Mouse (Mus musculus): ENCODE results near the gene Fbll1.
"Not testable (repeated sequence)": the region's sequence is repeated elsewhere in the genome, so short reads cannot be mapped to it uniquely, and the experiment has no call there.

Fbll1 gene

DNA sequence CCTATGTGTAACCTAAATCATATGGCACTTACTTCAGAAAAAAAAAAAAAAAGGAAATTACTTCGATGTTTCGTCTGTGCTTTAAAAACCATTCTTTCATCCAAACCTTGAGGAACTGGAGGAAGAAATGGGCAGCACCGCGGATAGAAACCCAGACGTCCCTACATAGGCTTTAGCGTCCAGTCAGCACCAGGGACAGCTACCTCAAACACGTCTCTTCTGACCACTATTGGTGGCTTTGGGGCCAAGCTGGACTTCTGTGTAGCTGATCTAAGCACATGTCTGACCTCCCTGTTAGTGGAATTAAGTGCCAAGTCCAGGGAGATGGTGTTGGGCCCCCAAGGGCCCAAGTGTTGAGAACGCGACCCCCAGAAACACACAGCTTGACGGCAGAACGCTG, at the start of gene Fbll1:
Fbll1 (minus strand) TSS at position 11 of the 400 bp plus-strand sequence.
- DNase-seq (ENCODE audit: low spot score): peak; percentile 26

DNA sequence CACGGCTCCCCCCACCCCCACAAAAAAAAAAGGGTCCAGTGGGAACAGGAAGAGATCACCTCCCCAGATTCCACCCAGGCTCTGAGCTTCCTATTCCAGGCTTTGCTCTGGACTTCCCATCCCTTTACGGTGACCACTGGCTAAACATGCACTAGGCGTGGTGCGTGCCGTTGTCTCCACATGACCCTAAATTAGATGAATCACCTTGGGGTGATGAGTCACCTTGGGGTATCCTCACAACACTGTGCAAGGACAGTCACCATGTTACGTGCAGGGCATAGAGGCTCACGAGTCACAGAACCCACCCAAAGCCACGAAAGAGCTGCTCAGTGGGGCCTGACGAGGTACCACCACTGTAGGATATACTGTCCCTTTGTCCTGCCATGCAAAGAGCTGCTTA, 45.6 kb upstream of the Fbll1 start:
- DNase-seq (ENCODE audit: low spot score): no peak

DNA sequence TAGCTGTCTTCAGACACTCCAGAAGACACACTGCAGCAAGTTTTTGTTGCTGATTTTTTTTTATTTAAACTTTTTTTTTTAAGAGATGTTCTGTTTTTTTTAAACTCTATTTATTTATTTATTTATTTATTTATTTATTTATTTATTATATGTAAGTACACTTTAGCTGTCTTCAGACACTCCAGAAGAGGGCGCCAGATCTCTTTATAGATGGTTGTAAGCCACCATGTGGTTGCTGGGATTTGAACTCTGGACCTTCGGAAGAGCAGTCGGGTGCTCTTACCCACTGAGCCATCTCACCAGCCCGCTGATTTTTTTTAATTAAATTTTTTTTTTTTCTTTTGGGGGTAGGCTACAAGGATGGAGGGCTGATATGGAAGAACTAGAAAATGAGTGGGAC, 43.9 kb upstream of the Fbll1 start:
- not testable (repeated sequence) for DNase-seq (ENCODE audit: low spot score)

DNA sequence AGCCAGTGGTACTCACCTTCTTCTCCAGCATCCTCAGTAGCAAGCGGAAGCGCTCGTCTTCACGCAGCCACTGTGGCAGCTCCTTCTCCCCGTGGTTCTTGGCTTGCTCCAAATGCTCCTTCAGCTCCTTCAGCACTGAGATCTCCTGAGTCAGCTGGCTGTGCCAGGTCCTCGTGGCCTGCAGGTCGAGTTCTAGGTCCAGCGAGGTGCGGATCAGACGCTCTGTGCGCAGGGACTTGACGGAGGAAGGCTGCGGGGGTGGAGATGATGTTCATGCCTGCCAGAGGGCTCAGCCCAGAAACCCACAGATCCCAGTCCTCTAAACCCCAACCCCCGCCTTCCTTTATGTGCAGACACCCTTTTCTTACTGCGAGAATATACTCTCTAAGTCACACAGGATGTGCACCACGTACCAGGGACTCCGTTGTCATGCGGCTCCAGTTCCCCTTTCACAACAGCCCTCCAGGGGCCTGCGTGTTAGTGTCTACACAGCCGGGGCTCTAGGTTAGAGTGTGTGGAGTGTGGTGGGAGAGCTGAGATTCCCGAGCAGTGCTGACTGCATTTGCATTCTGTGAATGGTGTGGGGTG, 43.1 kb upstream of the Fbll1 start:
- no peak for DNase-seq (ENCODE audit: low spot score)

DNA sequence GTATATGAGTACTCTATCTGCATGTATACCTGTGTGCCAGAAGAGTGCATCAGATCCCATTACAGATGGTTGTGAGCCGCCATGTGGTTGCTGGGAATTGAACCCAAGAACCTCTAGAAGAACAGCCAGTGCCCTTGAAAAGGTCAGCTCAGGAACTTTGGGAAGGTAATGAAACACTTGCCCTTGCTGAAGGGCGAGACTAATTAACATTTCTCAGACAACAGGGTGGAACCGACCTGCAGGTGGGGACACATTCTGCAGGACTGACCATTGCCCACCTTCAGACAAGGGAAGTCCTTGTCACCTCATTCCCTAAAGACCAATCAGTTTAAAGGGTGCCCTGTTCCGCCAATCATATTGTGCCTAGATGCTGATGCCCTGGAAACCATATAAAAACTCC, 42.1 kb upstream of the Fbll1 start:
- not testable (repeated sequence) for DNase-seq (ENCODE audit: low spot score)

DNA sequence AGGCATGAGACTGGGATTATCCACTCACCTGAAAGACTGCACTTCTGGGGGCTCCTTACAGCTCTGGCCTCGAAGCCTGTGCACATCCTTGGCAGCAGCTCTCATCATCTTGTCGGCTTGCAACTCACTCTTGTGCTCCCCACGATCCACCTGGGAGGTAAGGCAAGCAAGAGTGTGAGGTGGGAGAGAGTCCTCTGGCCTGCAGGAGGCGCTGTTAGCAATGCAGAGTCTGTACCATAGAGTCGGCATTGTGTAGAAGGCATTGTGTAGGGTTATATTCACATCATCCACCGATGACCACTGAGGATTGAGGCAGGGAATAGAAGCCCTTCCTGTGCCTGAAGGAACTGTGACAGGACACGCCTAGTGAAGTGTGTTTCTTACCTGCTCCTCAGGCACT, 41.6 kb upstream of the Fbll1 start:
- no peak for DNase-seq (ENCODE audit: low spot score)

DNA sequence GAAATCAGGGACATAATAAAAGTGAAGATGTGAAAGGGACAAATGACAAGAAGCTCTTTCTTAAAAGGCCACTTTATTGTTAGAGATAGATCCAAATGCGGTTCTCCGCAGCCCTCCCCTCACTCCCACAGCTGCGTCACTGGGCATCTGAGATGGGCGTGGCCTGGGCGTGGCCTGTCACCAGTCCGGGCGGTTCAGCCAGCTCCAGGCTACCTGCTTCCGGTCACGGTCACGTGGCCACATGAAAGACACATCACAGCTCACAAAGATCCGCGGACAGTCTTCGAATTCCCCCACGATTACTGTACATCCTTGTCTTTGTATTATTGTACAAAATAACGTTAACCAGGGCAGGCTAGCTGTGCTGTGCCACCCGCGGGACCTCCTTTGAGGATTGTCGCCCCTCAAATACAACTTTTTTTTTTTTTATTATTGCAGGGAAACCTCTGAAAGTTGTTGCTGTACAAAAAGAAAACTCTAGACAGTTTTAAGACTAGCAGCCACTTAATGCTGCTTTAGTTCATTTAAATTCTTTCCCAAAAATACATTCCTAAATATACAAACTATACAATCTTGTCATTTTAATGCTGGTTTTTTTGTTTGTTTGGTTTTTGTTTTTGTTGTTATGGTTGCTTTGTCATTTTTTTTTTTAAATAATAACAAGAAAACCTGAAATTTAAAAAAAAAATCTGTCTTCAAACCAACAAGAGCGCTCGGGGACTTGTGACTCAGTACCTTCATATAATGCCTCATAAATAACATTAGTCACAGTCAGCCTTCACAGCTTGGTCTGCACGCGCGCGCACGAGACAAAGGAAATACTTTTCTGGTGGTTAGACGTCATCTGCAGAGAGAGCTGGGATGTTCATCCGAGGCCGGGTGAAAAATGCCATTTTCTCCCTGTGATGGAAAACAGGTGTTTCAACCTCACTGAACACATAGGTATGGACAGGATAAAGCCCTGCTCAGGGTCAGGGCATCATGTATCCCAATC, 40.0 kb upstream of the Fbll1 start:
- peak; percentile 56 for DNase-seq (ENCODE audit: low spot score)

DNA sequence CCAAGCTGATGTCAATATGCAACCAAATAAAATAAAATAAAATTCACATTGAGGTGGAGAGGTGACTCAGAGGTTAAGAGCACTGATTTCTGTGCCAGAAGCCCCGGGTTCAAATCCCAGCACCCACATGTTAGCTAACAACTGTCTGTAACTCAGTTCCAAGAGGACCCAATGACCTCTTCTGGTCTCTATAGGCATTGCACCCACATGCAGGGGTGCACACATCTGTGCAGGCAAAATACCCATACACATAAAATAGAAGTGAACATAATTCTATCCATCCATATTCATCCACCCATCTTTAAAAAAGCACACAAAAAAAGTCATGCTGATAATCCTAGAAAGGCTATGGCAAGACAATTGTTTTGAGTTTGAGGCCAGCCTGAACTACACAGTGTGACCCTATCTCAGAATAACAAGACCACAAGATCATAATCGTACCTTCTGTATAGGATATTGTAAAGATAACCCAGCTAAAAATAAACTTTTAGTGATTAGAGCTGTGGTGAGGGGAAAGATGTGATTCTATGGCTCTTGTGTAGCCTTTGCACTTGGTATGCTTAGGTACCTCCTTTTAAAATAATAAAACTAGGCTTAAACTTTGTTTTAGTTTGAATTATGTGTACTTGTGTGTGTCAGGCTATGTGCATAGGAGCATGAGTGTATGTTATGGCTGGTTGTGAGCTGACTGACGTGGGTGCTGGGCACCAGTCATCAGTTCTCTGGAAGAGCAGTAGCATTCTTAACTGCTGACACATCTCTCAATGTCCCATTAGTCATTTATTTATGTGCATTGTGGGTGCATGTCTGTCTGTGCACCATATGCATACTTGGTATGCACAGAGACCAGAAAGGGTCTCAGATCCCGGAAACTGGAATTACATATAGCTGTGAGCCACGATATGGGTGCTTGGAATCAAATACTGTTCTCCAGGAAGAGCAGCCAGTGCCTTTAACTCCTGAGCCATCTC, 38.8 kb upstream of the Fbll1 start:
- DNase-seq (ENCODE audit: low spot score): no peak

DNA sequence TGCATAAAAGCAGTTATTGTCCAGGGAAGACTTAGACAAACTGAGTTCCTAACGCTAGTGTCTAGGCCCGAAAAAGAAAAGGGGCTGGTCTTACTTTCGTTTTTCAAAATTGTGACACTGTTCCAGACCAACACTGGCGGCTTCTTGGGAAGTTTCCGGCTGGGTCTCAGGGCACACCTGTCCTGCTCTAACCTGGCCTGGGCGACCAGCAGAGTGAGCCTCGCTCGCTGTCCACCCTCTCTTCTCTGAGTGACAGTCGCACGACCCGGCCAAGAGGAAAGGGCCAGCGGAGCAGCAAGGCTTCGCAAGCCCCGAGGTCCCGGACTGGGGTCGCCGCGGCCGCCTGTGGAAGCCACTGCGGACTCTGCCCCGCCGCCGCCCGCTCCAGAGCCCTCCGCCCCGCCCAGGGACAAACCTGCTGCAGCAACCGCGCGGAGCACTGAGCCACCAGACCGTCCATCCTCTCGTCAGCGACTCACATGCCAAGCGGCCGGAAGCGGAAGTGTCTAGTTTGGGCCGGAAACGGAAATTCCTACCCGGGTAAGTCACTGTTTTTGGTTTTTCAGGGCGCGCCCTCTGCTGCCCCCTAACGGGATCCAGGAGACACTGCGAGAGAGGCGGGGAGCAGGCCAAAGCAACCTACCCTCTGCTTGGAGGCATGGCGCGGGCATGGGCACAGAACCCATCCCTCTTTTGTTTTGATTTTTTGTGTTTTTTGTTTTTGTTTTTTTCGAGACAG, 35.5 kb upstream of the Fbll1 start, which contains the start of gene Rars:
Rars (minus strand) TSS at position 485 of the 739 bp plus-strand sequence.
- DNase-seq (ENCODE audit: low spot score): peak; percentile 65

DNA sequence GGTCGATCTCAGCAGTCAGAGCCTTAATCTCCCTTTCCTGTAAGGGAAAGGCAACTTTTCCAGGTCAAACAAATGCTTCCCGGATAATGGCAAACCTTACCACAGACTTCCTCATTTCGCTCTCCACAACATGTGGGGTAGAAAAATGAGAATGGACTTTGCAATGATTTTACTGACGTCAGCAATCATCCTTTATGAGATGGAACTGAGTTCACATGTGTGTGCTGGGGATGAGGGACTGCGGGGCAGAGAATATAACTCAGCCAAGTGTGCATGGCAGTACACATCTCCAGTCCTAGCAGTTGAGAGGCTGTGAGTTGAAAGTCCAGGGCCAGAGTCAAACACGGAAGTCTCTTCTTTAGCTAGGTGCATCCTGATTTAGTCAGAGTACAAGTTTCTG, 34.6 kb upstream of the Fbll1 start:
- no peak for DNase-seq (ENCODE audit: low spot score)

DNA sequence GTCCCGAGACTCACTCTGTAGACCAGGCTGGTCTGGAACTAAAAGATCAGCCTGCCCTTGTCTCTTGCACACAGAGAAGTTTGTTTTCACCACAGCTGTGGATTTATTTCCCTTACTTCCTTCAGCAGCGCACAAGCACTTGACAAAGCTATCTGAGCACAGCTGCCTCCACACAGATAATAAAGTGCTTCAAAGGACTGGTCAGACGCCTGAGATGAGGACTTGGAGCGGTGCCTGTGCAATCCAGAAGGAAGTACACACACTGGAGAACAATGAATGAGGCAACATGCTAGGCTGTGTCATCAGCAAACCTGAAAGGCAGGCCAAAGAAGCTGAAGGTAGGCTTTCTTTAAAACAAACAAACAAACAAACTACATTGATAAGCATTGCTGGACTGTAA, 33.5 kb upstream of the Fbll1 start:
- no peak for DNase-seq (ENCODE audit: low spot score)

DNA sequence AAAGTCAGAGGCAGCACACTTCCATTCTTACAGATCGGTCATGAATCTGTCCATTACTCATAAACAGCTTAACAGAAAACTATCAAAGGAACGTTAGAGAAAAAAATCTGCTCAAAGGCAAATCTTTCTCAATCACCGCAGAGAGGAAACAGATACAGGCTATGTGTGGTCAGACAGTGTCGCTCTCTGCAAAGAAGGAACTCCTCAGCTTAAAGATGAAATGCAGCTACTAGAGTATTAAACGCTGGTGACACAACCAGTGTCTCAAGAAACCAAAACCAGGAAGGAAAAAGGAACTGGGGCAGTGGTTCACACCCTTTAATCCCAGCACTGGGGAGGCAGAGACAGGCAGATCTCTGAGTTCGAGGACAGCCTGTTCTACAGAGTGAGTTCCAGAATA, 29.0 kb upstream of the Fbll1 start:
- DNase-seq (ENCODE audit: low spot score): no peak

DNA sequence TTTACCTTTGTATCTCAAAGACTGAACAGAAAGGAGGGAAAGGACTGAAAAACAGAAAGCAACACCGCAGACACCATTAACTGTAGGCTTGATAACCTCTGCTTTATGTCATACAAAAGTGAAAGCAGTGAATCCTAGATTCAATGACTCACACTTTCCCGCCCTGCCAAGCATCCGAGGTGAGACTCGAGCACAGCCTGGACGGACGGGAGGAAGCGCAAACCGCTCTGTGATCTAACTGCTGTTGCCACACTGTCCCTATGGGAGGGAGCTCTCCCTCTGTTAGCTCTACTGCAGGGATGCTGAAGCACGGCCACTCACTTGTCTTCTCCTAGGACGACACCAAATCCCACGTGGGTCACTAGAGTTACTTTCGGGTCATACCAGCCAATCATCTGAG, 17.6 kb upstream of the Fbll1 start:
- no peak for DNase-seq (ENCODE audit: low spot score)

DNA sequence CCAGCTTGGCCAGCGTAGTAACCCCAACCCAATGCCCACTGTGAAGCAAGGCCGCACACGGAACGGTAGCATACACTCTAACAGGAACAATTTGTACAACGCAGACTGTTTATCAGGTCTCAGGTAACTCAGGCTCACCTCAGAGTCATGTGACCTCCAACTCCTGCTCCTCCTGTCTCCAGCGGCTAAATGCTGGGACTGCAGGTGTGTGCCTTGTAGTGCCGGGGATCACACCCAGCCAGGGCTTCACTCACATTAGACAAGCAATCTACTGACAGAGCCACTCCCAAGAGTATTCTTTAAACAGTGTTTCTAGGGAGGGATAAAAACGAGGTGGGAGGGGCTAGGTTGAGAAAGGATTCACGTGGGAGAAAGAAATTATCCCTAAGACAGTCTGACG, 12.8 kb upstream of the Fbll1 start:
- DNase-seq (ENCODE audit: low spot score): no peak

DNA sequence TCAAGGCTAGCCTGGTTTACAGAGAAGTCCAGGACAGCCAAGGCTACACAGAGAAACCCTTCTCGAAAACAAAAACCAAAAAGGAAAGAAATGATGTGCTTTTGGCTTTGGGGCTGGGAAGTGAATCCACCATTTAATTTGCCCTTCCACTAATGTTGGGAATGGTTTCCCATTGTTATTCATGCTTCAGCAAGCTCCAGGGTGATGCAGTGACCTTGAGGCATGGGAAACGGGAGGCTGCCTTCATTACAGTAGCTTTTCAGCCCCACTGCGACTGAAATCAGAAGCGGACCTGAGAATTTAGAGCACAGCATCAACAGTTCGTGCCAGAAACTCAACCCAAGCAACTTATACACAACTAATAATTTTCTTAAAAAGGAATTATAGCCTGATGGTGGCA, 2.6 kb upstream of the Fbll1 start:
- no peak for DNase-seq (ENCODE audit: low spot score)

DNA sequence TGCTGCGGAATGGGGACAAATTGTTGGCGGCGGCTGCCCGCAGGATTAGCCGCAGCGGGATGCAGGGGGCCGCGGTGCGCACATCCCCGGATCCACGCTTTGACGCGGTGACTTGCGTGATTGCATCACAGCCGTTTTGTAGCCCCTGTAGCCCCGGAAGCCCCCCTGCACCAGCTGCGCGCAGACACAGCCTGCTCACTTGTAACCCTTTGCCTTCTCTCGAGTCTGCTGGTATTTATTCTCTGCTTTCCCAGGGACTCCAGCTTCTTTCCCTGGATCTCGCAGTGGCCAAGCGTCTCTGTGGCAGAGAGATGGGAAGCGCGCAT, 226 bp downstream of the Fbll1 start:
- no peak for DNase-seq (ENCODE audit: low spot score)

DNA sequence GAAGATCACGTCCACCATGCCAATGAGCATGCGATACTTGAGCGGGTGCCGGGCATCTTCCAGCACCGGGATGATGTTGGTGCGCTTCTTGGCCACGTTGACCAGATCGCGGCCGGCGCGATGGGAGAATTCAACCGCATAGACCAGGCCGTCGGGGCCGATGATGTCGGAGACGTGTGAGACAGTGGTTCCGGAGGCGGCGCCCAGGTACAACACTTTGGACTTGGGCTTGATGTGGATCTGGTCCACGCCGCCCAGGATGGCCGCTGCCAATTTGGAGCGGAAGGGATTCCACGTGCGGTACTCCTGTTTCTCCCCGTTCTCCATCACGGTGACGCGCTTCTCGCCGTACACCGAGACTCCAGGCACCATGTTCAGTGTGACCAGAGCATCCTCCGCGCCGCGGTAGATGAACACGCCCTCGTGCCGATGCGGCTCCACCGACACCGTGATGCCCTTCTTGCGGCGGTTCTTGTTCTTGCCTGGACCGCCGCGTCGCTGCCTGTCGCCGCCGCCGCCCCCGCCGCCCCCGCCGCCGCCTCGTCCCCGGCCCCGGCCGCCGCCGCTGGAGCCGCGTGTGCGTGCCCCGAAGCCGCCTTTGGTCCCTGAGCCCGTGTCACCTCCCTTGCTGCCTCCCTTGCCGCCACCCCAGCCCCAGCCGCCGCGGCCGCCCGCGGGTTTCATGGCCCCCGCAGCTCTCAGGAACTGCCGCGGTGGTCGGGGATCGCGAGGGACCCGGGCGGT, 761 bp downstream of the Fbll1 start:
- no peak for DNase-seq (ENCODE audit: low spot score)

DNA sequence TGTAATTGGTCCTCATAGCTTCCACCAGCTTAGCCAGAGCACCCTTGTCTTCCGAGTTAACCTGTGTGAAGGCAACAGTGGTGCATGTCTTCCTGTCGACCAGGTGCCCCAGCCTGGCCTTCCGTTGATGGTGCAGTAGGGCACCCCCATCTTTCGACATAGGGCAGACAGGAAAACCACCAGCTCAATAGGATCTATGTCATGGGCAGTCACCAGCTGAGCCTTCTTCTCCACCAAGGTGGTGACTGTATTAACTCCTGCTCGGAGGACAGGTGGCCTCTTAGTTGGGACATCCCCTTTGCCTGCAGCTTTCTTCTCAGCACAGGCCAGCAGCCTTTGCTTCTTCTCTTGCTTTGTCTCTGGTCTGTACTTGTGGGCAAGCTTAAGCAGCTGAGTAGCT, 5.9 kb downstream of the Fbll1 start:
- DNase-seq (ENCODE audit: low spot score): not testable (repeated sequence)

DNA sequence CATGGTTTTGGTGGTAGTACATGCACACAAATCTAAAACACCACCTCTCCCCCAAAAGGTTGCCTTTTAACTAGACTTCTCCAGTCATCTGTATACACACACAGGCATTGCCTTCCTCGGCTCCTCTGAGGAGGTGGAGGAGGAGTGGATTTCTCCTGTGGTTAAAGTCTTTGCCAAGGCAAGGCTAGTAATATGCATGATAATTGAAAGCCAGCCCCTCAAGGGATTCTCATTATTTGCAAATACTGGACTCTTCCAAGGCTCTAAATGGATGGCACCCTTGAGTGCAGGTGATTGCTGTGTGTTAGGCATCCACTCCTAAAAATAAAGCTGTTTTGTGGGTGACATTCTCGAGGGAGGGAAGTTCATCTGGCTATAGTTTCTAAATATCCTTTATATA, 10.2 kb downstream of the Fbll1 start:
- no peak for DNase-seq (ENCODE audit: low spot score)

DNA sequence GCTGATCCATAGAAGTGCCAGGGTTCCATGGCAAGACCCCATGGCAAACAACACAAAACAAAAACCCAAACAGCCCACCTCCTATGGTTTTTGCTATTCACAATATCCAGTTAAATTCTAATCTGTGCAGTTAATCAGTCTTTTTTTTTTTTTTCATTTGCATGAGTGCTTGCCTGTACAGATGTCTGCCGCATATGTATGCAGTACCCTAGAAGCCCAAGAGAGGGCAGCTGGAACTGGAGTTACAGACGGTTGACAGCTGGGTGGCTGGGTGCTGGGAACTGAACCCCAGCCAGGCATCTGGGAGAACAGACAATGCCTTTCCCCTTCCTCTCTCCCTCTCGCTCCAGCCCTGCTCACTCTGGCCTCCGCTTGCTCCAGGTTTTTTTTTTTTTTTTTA, 14.1 kb downstream of the Fbll1 start:
- DNase-seq (ENCODE audit: low spot score): no peak

DNA sequence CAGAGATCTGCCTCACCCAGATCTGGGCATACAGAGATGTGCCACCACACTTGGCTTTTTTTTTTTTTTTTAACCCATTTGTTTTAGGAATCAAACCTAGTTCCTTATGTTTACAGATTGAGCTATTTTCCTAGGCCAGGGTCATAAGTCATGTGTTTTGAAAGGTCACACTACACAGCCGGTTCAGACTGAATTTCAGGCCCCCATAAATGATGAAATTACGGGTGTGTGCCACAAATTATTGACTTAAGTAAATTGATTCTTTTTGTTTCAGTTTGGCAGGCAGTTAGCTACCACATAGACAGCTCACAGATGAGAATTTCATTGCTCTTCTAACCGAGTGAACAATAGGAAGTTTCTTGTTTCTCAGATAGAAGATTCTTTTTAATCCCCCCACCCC, 14.7 kb downstream of the Fbll1 start:
- DNase-seq (ENCODE audit: low spot score): no peak
